Mouse (Mus musculus): ENCODE results near the gene Hsd17b11. TPM values are rescaled to one million over a fixed set of nuclear protein-coding genes. Genes with fewer than 3 reads are reported as not detected.
"Not testable (repeated sequence)": the region's sequence is repeated elsewhere in the genome, so short reads cannot be mapped to it uniquely, and the experiment has no call there.

The Hsd17b11 gene
- polyA plus RNA-seq, 1 experiment: 109 TPM

DNA sequence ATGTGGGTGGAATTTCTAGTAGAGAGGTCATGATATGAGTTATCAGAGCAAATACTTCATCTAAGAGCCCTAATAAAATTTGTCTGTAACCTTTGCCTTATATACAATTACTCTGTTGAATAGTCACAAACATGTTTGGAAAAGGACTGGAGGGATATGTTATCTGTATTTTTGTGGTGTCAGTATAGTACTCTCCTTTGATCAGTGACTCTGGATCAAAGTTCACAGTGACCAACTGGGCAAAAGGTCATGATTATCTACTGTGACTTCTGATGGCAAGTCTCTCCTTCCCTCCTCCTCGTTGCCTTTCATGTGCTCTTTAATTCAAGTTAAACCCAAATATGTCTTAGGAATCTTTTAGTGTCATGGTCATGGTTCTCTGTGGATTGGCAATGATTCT is 14.1 kb upstream of the Hsd17b11 start:
- 0 out of 2 replicates have a peak overlapping the region, but pooled peaks have one; percentile 36 for H3K27ac ChIP-seq (ENCODE audit: insufficient read depth, low read depth, low read length)
- 17% methylated on average over 1 of the region's 1 CpGs for WGBS
- no peaks in the 10 kb centered on the region for H3K27me3 ChIP-seq (ENCODE audit: control insufficient read depth, insufficient read depth, low read length)
- no peak overlapping the region for H3K4me3 ChIP-seq (ENCODE audit: low read depth, low read length)
- H3K36me3 ChIP-seq (ENCODE audit: control insufficient read depth, insufficient read depth, low read length): no peaks in the 10 kb centered on the region
- peaks cover 20% of the 10 kb centered on the region; the same call in 1 of the 2 replicates for H3K4me1 ChIP-seq (ENCODE audit: control insufficient read depth, insufficient read depth, insufficient read length, low read length)
- TF ChIP-seq POLR2A (IDR thresholded peaks at IDR 0.05; ENCODE audit: low read depth, low read length) (no peak), CTCF (IDR thresholded peaks at IDR 0.05; ENCODE audit: extremely low read depth, insufficient read length, insufficient replicate concordance, low read depth, low read length) (no peak)

DNA sequence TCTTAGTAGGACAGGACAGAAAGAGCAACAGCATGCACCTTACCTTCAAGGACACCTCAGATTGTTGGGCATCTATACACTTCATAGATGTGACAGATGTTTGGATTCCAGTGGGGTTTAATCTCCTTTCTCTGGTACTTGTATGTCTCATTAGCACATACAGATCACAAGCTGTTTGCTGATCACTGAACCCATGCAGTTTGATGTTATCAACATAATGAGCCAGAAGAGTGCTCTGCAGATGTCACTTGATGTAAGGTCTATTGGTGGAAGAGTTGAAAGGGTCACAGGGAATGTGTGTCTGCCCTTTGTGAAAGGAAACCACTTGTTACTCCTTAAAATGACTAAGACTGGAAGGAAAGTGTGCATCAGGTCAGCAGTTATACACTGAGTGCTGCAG is 13.3 kb upstream of the Hsd17b11 start:
- no peaks in the 10 kb centered on the region for H3K36me3 ChIP-seq (ENCODE audit: control insufficient read depth, insufficient read depth, low read length)
- peaks cover 20% of the 10 kb centered on the region; the same call in 1 of the 2 replicates for H3K4me1 ChIP-seq (ENCODE audit: control insufficient read depth, insufficient read depth, insufficient read length, low read length)
- no peaks in the 10 kb centered on the region for H3K27me3 ChIP-seq (ENCODE audit: control insufficient read depth, insufficient read depth, low read length)
- H3K27ac ChIP-seq (ENCODE audit: insufficient read depth, low read depth, low read length): no peak overlapping the region
- H3K4me3 ChIP-seq (ENCODE audit: low read depth, low read length): no peak overlapping the region
- TF ChIP-seq CTCF (IDR thresholded peaks at IDR 0.05; ENCODE audit: extremely low read depth, insufficient read length, insufficient replicate concordance, low read depth, low read length) (no peak), POLR2A (IDR thresholded peaks at IDR 0.05; ENCODE audit: low read depth, low read length) (no peak)

DNA sequence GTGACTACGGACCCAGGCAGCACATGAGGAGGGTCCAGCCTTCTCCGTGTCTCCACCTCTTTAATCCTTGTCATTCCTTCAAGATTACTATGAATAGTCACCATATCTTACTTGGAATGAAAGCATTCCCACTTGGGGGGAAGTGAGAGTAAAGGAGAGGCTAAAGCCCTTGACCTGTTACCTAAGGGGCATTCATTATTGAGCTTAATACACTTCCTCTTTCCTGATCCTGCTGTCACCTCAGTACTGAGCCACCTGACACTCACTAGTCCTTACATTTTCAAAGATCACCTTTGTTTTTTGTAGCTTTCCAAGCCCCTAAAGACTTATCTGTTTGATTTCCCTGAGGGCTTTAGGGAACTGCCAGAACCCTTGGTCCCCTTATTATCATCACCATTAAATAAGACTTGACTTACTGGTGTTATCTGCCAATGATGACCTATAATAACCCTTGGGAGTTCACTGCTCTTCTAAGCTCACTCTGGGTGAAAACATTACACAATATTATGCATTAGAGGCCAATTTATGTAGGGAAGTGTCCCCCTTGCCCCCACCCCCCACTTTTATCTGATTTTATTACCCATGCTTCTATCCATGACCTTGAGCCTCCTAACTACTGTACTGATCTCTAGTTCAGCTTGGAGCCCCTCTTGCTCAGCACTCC is 10.8 kb upstream of the Hsd17b11 start:
- TF ChIP-seq CTCF (IDR thresholded peaks at IDR 0.05; ENCODE audit: extremely low read depth, insufficient read length, insufficient replicate concordance, low read depth, low read length) (no peak), POLR2A (IDR thresholded peaks at IDR 0.05; ENCODE audit: low read depth, low read length) (no peak)
- Histone ChIP-seq H3K27me3 (ENCODE audit: control insufficient read depth, insufficient read depth, low read length) (no peaks in the 10 kb centered on the region), H3K36me3 (ENCODE audit: control insufficient read depth, insufficient read depth, low read length) (no peaks in the 10 kb centered on the region), H3K4me3 (ENCODE audit: low read depth, low read length) (no peak overlapping the region), H3K27ac (ENCODE audit: insufficient read depth, low read depth, low read length) (no peak overlapping the region), H3K4me1 (ENCODE audit: control insufficient read depth, insufficient read depth, insufficient read length, low read length) (peaks cover 20% of the 10 kb centered on the region; the same call in 1 of the 2 replicates)
- WGBS: 70% methylated on average over 2 of the region's 2 CpGs

DNA sequence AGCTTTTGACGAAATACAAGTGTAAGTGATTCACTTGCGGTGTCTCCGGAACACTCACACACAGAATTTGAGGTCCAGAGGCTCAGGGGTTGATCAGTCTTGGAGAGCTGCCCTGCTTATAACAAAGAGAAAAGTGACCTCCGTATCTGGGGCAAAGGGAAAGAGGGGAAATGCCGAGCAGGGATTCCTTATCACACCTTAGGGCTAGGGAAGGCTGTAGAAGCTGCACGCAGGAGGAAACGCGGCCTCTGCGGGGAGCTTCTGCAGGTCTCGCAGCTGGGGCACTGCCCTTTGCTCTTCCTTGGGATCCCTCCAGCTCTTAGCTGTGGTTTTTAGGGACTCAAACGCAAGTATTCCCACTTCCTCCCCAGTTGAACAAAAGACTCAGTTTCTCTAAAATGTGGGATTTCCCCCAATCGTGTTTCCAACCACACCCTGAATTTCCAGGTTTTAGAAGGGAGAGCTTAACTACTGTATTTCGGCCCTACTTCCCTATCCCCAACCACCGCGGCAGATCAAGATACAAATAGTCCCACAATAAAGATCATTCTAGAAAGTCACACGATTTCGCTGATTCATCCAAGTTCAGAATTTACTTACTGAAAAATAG is 3.6 kb upstream of the Hsd17b11 start:
- TF ChIP-seq CTCF (IDR thresholded peaks at IDR 0.05; ENCODE audit: extremely low read depth, insufficient read length, insufficient replicate concordance, low read depth, low read length): no peak
- no peak for TF ChIP-seq POLR2A (IDR thresholded peaks at IDR 0.05; ENCODE audit: low read depth, low read length)
- Histone ChIP-seq H3K27ac (ENCODE audit: insufficient read depth, low read depth, low read length) (peak overlapping the region; percentile 80), H3K36me3 (ENCODE audit: control insufficient read depth, insufficient read depth, low read length) (no peaks in the 10 kb centered on the region), H3K4me1 (ENCODE audit: control insufficient read depth, insufficient read depth, insufficient read length, low read length) (peaks cover 22% of the 10 kb centered on the region; the same call in 1 of the 2 replicates), H3K4me3 (ENCODE audit: low read depth, low read length) (peak overlapping the region; percentile 10), H3K27me3 (ENCODE audit: control insufficient read depth, insufficient read depth, low read length) (no peaks in the 10 kb centered on the region)
- WGBS: 16% methylated on average over 17 of the region's 17 CpGs

DNA sequence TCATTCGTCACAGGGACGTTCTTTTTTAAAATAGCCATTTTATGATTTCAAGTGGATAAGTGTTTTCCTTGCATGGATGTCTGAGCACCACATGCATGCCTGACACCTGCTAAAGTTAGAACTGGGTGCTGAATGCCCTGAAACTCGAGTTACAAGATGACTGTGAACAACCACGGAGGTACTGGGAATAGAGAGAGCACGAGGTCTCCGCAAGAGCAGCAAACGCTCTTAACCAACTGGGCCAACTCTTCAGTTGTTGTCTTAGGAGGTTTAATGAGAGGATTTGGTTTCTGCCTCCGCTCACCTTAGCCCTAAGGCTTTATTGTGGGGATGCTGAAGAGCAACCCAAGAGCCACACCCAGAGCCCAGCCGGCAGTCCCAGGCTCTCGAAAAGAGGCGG is 3.0 kb upstream of the Hsd17b11 start:
- 55% methylated on average over 11 of the region's 11 CpGs for WGBS
- no peaks in the 10 kb centered on the region for H3K36me3 ChIP-seq (ENCODE audit: control insufficient read depth, insufficient read depth, low read length)
- peak overlapping the region; percentile 80 for H3K27ac ChIP-seq (ENCODE audit: insufficient read depth, low read depth, low read length)
- peak overlapping the region; percentile 10; the same call in 1 of the 2 replicates for H3K4me3 ChIP-seq (ENCODE audit: low read depth, low read length)
- H3K4me1 ChIP-seq (ENCODE audit: control insufficient read depth, insufficient read depth, insufficient read length, low read length): peaks cover 22% of the 10 kb centered on the region; the same call in 1 of the 2 replicates
- TF ChIP-seq CTCF (IDR thresholded peaks at IDR 0.05; ENCODE audit: extremely low read depth, insufficient read length, insufficient replicate concordance, low read depth, low read length): no peak
- no peak for TF ChIP-seq POLR2A (IDR thresholded peaks at IDR 0.05; ENCODE audit: low read depth, low read length)
- H3K27me3 ChIP-seq (ENCODE audit: control insufficient read depth, insufficient read depth, low read length): no peaks in the 10 kb centered on the region

DNA sequence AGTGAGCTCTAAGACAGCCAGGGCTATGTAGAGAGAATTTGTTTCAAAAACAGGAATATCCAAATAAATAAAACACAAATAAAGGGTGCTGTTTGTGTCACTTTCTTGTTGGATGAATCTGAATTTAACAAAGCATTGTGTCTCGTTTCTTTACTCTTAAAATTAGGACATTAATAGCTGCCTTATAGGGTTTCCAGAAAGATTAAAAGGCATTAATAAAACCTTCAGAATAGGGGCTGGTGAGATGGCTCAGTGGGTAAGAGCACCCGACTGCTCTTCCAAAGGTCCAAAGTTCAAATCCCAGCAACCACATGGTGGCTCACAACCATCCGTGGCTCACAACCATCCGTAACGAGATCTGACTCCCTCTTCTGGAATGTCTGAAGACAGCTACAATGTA is 2.5 kb upstream of the Hsd17b11 start:
- H3K4me3 ChIP-seq (ENCODE audit: low read depth, low read length); H3K27me3 ChIP-seq (ENCODE audit: control insufficient read depth, insufficient read depth, low read length); H3K36me3 ChIP-seq (ENCODE audit: control insufficient read depth, insufficient read depth, low read length): not testable (repeated sequence)
- Histone ChIP-seq H3K4me1 (ENCODE audit: control insufficient read depth, insufficient read depth, insufficient read length, low read length) (peaks cover 24% of the 10 kb centered on the region), H3K27ac (ENCODE audit: insufficient read depth, low read depth, low read length) (peak overlapping the region; percentile 63; the same call in 1 of the 2 replicates)
- 43% methylated on average over 5 of the region's 5 CpGs for WGBS

DNA sequence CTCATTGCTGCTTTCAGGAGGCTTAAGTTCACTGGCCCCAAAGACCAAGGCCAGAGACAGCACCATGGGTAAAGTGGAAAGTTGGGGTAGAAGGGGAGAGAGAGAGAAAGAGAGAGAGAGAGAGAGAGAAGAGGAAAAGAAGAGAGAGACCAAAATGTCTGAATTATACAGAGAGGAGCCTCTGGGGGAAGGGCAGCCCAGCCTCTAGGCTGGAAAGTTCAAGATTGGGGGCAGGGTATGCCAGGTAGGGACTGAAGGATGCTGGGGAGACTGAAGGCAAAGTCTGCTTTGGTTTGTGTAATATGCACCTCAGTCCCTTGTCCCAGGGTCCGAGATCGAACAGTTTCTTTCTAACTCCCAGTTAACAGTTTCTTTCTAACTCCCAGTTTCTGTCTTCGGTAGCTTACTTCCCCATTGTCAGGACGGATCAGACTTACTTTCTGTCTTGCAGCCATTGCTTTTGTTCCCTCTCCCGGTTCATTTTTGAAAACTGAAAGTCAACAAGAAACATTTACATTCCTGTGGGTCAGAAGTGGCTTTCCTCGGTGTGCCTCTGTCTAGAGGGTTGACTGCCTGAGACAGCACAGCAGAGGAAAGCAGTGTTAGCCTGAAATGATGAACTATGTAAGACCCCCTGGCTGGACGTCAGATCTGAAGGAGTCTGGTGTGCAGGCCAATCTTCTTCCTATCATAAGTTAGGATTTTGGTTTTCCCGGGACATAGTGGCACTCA is 1.7 kb upstream of the Hsd17b11 start:
- TF ChIP-seq CTCF (IDR thresholded peaks at IDR 0.05; ENCODE audit: extremely low read depth, insufficient read length, insufficient replicate concordance, low read depth, low read length) (no peak), POLR2A (IDR thresholded peaks at IDR 0.05; ENCODE audit: low read depth, low read length) (no peak)
- Histone ChIP-seq H3K4me1 (ENCODE audit: control insufficient read depth, insufficient read depth, insufficient read length, low read length) (peaks cover 27% of the 10 kb centered on the region), H3K4me3 (ENCODE audit: low read depth, low read length) (no peak overlapping the region), H3K27me3 (ENCODE audit: control insufficient read depth, insufficient read depth, low read length) (no peaks in the 10 kb centered on the region), H3K36me3 (ENCODE audit: control insufficient read depth, insufficient read depth, low read length) (peaks cover under 1% of the 10 kb centered on the region; the same call in 1 of the 2 replicates), H3K27ac (ENCODE audit: insufficient read depth, low read depth, low read length) (peak overlapping the region; percentile 63)
- WGBS: 34% methylated on average over 8 of the region's 8 CpGs
